Mouse (Mus musculus): ENCODE measurements around the gene Ipo9. TPM values are rescaled to one million over a fixed set of nuclear protein-coding genes. Genes with fewer than 3 reads are reported as not detected.

The Ipo9 gene
- 10 to 100 TPM; 50.9 to 53.3 TPM for polyA plus RNA-seq (2017; shearing (Covaris generic))

DNA sequence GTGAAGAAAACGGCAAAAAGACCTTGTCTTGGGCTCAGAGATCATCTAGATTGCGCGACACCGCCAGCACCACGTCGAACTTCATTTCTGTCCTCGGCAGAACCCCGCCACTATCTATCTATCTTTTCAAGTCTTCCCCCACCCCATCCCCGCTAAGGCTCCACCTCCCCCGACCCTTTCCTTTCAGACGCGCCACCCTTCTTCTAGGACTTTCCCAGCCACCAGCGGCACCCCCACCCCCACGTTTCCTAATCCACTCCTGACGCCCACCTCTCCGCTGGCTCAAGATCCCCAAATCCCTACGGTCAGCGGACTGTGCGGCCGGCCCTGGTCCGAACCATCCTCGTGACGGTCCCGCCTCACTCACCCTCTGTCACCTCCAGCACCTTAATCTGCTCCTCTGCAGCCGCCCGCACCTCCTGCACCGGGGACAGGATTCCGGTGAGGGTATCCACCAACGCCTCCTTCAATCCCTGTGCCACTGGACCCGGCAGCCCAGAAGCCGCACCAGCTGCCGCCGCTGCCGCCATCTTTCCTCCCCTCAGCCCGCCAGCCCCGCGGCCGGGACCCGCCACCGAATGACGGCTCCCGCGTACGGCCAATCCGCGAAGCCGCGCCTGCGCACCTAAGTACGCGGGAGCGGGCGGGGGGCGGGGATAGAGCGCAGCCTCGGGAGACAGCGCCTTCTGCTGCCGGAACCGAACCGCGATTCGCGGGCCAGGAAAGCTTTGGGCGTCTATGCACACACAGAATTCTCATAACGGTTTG is at the start of gene Ipo9:
Gene Ipo9, minus strand, starts transcription at position 599 of the 768 bp plus-strand sequence.

DNA sequence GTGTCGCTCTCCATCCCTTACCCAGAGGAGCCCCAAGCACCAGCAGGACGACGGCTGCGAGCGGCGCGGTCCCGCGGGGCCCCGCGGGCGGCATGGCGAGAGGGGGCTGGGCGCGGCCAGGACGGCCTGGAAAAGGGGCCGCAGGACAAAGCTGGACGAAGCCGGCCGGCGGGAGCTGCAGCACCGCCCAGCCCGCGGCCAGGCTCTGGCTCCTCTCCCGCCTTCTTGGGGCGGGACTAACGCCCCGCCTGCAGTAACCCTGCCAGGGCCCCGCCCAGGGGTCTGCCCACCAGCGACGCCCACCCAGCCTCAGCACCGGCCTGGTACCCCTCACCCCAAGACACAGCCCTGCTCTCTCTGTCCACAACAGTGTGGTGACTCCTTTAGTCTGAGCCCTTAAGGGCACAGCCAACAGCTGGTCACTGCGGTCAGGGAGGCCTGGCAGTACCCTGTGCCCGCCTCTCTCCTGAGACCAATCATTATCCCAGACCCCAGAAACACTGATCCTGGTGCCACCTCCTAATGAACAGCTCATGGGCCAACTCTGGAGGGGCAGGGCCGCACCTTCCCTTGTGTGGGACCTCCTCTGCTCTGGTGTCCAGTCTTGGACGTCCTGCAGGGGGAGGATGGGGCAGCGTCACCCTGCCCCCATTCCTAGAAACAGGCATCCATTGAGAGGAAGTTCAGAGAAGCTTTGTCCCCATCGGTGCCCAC is 55.3 kb downstream of the Ipo9 start, which contains the start of gene Shisa4:
Gene Shisa4, minus strand, starts transcription at position 370 of the 714 bp plus-strand sequence.

Other genes with a start within 250 kb of the Ipo9 start
- gene Elf3, start 171.9 kb downstream of the Ipo9 start, polyA plus RNA-seq (2017; shearing (Covaris generic)): not detected
- 100 to 1,000 TPM in 1 of 2 experiments, 10 to 100 TPM in 1; 68.0 to 135 TPM for gene Rnpep, start 146.4 kb downstream of the Ipo9 start, polyA plus RNA-seq (2017; shearing (Covaris generic))
- gene Timm17a, start 116.7 kb downstream of the Ipo9 start, polyA plus RNA-seq (2017; shearing (Covaris generic)): 100 to 1,000 TPM; 124 to 161 TPM
- gene Lmod1, start 105.7 kb downstream of the Ipo9 start, polyA plus RNA-seq (2017; shearing (Covaris generic)): not detected
- under 1 TPM; 0.23 to 0.37 TPM for gene Shisa4, start 55.3 kb downstream of the Ipo9 start, polyA plus RNA-seq (2017; shearing (Covaris generic))
- gene Nav1, start 176.8 kb upstream of the Ipo9 start, polyA plus RNA-seq (2017; shearing (Covaris generic)): under 1 TPM; 0.13 to 0.29 TPM